Mouse (Mus musculus) erythroblast, adult 5-6 weeks (primary cell): ENCODE data around the gene Adprhl2. TPM values are rescaled to one million over a fixed set of nuclear protein-coding genes. Genes with fewer than 3 reads are reported as not detected.
A peak's percentile ranks its signal among the peaks of the same experiment; 100 is the strongest.

ENCODE experiments used
- ATAC-seq: replicated peaks from 2 replicates; pipeline ENCODE4 v1.8.0; 2016; ENCODE audit warnings: moderate number of reproducible peaks, mild to moderate bottlenecking, moderate TSS enrichment, inconsistent platforms; ENCODE audit not compliant: poor library complexity, low FRiP score, severe bottlenecking
- total RNA-seq, 2 experiments: library from RNA; stranded (forward) in 1 of 2; stranded (reverse) in 1 of 2; fragments of 150-400 nt in 1 of 2; fragments of 200-764, 138-1000 nt in 1 of 2; gene quantifications; 2 replicates each; pipeline versions ENCODE4 v1.2.3 to v1.2.4; 2015 to 2017; ENCODE audit warnings: low replicate concordance in 2 of 2

Gene Adprhl2
- total RNA-seq, 2 experiments from 2014 or later = 0.77 to 4.3 TPM

DNA sequence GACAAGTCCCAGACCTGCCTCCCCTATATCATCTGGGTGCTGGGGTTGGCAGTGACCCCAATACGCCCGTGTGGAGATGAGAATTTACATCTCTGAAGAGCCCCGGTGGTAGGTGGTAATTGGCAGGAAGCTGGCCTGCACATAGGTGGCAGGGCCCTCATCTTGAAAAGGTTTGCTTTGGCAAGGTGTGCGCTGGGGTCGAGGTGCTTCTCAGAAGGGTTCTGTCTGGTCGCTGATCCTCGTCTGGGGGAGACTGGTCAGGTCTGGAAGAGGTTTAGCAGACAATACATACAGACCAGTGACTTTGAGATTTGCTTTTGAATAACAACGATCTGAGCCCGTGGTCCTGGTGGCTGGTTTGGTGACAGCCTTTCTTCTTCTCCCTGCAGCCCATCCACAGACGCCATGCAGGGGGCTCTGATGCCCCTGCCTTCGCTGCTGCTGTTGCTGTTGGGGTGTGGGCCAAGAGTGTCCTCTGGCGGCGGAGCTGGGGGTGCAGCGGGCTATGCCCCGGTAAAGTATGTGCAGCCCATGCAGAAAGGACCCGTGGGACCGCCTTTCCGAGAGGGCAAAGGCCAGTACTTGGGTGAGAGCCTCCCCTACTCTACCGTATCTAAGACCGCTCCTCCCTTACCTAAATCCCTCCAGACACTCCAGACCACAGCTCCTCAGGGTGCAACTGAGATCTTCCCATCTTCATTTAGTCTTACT lies 12.1 kb downstream of the Adprhl2 start:
- no peak for ATAC-seq

DNA sequence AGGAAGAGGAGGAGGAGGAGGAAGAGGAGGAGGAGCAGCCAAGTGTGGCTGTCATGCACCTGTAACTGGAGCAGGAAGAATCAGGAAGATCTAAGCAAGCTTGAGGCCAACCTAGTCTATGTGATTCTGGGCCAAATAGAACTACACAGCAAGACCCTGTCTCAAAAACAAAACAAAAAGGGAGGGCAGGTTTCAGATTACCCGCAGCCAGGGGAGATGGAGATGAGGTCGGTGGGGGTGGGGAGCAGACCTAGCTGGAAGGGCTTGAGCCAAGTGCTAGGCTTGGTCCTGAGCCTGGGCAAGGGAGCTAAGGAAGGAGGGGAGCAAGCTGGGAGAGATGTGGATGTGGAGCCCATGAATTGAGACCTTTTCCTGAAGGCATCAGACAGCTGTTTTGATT lies 14.7 kb downstream of the Adprhl2 start:
- no peak for ATAC-seq

DNA sequence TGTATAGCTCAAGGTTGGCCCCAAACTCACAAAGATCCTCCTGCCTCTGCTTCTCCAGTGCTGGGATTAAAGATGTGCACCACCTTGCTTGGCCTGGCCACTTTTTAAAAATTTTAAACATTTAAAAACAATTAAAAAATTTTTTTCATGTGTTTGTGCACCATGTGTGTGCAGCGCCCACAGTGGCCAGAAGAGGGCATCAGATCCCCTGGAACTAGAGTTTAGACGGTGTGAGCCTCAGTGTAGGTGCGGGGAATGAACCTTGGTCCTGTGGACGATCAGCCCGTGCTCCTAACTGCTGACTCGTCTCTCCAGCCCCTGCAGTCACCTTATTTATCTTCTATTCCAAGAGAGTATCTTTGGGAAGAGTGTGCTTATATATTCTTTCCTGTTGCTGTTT lies 15.4 kb downstream of the Adprhl2 start:
- no peak for ATAC-seq

DNA sequence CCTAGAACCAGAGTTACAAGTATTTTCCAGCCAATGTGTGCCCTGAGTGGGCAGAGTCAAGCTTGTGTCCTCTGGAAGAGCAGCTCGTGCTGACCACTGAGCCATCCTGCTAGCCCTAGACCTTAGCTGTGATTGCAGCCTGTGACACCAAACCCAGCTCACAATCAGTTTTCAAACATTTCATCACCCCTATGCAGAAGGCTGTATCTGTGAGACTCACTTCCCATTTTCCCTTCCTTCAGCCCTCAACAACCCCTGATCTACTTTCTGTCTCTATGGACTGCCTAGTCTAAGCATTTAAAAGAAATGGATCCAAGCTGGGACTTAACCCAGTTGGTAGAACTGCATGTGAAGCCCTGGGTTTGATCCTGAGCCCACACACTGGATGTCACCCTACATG lies 16.1 kb downstream of the Adprhl2 start:
- ATAC-seq = no peak

DNA sequence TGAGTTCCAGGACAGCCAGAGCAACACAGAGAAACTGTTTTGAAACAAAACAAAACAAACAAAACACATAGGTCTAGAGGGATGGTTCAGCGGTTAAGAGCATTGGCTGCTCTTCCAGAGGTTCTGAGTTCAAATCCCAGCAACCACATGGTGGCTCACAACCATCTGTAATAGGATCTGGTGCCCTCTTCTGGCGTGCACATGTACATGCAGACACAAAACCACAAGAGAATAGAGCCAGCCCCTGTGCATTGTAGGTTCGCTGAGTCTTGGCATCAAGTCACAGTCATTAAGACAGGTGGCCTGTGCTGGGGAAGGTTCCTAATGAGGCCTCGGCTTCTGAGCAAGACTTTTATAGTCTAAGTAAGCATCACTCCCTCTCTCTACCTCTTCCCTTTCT lies 17.6 kb downstream of the Adprhl2 start:
- no peak for ATAC-seq

DNA sequence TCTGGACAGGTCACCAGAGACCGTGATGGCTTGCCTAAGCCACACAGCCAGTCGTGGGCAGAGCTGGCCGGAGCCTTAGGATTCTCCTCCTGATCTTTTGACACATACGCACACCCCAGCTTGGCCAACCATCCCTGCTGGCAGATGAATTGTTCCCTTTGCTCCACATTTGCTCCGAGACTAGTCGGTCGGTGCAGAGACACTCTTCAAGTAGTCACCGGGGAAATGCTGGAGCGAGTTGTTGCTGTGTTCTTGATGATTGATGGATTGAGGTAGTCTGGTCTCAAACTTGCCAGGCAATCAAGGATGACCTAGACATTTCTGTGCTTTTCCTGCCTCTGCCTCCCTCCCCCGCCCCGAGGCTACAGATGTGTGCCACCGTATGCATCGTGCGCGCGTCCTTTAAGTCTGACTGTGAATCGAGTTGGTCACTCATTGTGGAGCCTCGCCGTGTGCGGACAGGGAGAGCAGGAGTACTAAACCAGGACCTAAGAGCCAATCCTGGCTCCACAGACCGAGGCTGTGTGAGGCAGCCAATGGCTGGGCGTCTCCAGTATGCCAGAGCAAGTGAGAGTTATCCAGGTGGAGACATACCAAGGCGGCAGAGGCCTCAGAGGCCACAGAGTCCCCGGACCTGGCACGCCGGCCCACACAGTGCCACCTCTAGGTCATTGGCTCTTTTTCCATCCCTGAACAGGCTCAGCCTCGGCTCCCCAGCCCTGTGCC lies 19.8 kb downstream of the Adprhl2 start:
- 0 out of 2 replicates have a peak, but pooled peaks have one; percentile 31 for ATAC-seq

DNA sequence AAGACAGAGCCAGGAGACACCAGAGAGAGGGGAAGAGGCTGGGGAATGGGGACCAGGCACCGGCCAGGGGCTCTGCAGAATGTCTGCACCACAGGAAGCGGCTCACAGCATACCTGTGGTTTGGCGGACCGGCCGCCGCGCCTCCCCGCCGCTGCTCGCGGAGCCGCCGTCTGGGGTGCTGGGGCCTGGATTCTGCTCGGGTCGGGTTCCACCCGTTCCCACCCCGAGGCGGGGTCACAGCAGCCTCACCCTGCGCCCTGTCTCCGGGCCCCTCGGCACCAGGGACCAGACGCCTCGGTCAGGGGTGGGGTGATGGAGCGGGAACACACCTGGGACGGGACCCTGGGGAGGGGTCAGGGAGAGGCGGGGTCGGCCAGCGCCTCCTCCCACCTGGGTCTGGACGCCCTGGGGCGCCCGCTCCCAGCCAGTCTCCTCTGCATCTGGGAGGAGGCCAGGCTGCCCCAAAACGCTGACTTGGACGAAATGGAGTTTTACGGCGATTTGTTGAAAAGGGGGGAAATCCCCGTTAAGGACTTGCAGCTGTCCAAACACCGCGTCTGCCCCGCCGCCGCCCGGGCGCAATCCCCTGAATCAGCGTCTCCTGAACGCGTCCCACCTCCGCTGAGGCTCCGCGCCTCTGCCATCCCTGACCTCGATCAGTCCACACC lies 20.5 kb downstream of the Adprhl2 start:
- ATAC-seq = no peak

DNA sequence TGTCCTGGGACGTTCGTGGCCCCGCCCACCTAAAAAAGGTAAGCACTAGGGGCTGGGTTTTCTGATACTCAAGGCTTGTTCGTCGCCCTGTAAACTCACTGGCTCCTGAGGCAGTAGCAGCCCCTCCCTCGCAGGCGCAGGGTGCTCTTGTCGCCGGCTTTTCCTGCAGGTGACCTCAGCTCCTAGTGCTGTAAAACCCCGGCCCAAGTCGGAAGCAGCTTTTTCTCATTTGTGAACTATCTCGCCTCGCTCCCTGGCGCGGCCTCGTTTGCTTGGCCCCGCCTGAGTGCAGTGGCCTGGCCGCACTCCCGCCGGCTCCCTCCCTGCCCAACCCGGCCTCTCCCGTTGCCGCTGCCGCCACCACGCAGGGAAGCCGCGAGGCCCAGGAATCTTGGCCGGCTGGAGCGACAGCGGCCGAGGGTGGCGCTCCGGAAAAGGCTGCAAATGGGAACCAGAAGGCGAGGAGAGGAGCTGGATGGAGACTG lies 24.8 kb downstream of the Adprhl2 start:
- ATAC-seq = no peak

DNA sequence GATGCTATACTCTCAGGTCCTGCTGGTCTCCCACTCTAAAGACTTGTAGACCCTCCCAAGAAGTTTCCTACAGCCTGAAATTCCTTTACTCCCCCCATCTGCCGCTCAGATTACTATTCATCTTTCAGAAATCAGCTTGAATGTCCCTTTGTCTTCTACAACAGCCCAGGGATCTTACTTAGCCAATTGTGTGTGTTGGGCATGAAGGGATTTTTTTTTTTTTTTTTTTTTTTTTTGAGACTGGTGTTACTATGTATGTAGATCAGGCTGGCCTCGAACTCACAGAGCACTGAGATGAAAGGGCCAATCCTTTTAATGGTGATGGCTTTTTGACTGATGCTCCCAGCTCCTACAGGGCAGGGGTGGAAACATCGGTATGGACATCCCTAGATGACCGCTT lies 25.6 kb downstream of the Adprhl2 start:
- ATAC-seq = no peak

DNA sequence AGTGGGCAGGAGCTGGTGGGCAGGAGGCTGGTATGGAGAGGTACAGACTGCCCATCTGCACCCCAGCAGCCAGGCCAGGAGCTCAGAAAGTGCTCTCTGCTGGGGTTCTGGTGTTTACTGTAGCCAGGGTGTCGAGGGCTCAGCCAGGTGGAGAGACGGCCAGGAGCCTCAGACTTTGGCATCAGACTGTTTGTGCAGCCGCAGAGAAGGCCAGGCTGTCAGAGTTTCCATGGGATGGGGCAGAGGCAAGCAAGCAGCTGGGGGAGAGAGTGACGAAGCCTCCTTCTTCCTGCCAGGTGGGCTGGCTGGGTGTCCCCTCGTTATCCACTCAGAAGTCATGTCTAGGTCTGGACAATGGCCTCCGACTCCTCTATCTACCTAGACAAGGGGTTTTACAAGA lies 26.4 kb downstream of the Adprhl2 start:
- no peak for ATAC-seq

DNA sequence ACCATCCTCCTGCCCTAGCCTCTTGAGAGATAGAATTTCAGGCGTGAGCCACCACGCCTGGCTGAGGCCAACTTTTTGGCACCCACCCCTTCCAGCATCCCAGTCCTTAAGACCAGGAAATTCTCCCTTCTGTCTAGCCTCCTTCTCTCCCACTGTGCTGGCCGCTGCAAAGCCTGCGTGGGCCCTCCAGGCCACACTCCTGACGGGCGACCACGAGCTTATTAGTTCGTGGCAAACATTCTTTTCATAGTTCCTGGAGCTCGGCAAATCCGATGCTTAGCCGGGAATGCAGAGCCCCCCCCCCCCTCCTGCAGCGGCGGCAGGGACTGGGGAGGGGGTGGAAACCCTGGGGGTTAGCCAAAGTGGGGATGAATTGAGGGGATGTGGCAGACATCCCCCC lies 30.3 kb downstream of the Adprhl2 start:
- no peak for ATAC-seq

DNA sequence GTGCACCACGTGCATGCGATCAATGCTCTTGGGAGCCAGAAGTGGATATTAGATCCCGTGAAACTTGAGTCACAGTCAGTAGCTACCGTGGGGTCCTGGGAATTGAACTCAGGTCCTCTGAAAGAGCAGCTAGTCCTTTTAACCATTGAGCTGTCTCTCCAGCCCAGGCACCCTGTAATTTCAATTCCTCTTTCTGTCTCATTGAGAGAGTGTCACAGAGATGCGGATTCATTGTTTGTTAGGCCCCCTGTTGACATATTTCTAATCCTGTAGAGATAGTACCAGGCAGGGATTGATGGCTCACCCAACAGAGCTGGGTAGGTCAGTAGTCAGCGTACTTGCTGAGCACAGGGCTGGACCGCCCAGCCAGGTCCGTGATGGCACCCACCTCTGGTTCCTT lies 31.2 kb downstream of the Adprhl2 start:
- ATAC-seq = no peak

DNA sequence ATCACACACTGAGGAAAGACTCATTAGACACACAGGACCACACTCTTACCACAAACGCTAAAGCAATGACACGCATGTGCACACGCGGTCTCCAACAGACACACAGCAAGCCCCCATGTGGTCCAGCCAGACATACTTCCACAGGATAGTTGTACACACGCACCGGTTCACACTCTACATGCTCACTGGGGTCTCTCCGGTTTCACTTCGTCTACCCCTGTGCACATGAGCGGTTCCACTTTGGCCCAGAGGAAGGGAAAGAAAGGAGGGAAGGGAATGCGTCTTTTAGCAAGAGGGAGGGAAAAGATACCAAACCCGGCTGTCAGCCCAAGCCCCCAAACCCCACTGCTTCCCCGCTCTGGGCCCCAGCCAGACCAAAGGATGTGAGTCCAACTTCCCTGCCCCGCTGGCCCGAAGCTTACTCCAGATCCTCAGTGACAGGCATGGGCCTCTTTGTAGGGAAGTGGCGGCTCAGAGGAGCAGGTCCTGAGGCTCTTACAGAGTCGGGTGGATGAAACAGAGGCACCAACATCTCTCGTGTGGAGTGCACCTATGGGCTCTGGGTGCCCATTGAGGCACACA lies 33.3 kb downstream of the Adprhl2 start:
- ATAC-seq = no peak

DNA sequence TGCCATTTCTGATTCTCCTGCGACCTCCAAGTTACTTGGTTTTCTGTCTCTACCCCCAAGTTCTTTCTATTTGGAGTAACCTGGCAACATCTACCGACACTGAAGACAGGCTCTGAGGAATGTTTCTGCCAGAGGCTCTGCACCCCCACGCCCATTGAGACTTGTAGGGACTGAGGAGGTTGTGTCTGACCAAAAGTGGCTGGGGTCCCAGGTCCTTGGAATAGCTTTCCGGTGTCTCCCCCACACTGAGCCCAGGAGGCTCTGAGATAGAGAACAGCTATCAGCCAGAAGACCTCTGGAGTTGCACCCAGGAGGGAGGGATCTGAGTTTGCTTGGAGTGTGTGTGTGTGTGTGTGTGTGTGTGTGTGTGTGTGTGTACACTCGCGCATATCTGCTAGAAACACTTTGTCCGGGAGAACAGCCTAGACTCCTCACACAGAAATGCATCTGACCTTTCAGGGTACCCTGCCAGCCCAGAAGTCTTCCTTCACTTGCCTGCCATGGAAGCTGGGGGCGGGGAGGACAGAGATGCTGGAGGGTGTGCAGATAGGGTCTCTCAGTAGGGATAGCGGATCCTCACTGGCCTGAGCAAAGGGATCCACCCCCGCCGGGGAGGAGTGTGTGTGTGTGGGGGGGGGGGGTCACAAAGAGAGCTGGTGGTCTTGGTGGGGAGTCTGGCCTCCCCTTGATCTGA lies 34.1 kb downstream of the Adprhl2 start:
- ATAC-seq = no peak

DNA sequence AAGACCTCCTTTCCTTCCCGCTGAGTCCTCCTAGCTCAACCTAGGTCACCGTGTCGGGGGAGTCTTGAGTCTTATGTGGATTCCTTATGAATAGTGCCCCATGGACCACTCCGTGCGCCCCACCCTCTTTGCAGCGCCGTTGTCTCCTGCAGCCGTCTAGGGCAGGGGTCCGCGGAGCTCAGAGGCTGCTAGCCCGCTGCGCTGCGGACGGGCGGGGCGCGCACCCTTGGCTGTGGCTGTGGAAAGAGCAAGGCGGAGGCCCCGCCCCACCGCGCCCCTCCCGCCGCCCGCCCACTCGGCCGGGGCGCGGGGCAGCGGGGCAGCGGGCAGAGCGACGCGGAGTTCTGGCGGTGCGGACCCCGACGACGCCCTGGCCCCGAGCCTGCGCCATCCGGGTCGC lies 35.0 kb downstream of the Adprhl2 start, which contains the start of gene Col8a2:
Gene Col8a2, plus strand, starts transcription at position 302 of the 400 bp plus-strand sequence.
- no peak for ATAC-seq

DNA sequence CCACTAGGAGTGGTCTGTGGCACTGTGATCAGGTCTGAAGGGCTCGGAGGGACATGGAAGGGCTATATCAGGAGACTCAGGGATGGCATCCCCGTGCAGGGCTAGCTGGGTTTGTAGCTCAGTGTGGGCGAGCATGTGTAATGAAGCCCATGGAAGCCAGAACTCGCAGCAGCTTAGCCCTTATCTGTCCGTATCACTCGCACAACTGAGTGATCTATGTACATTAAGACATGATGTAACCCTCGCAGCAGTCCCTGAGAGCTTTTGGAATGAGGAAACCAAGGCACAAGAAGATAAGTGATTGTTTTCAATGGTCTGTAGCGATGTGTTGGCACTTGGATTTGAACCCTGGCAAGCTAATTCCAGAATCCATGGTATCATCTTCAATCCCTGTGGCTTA lies 37.9 kb downstream of the Adprhl2 start:
- no peak for ATAC-seq

DNA sequence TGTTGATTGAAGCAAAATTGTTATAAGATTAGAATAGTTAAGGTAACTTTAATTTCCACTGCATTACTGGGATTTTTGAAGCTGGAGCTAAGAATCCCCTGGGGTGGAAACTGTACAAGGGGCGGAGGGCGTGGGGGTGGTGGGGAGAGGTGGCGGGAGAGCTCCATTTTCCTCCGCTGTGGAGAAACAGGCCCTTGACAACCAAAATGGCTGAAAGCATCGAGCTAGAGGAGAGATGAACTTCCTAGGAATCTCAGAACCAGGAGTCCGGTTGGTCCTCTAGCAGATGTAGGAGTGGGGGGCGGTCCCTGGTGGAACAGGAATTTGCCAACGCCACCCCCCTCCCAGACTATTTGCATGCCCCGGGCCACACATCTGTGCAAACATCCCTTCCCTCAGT lies 39.8 kb downstream of the Adprhl2 start:
- no peak for ATAC-seq

DNA sequence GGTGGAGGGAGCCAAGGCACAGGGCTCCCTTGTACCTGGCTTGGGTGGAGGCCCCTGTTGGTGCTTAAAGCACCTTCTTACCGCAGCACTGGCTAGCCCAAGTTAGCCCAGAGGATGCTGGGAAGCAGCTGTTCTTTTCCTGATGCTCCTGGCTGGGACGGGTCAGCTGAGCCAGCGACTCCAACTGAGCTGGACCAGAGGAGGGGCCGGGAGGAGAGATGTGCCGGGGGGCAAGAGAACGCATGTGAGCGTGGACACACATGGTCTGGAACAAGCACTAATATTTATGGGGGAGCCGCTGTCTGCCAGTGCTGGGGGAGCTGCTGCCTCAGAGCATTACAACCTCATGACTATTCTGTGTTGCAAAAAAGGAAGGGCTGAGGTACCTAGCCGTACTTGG lies 42.5 kb downstream of the Adprhl2 start:
- ATAC-seq = no peak

DNA sequence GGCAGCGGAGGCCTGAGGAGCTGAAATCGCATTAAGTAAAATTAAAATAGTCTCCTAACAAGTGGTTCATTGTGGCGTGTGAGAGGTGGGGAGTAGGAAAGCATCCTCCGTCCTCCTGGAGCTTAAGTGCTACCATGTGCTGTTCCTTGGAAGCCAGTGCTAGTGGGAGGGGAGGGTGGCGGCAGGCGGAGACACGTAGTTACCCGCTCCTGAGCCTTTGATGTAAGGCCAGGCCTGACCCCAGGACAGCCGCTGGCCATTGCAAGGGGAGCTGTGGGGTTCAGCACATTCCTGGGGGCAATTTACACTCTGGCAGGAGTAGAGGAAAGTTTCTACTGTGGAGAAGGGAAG lies 43.0 kb downstream of the Adprhl2 start:
- ATAC-seq = no peak
